Mouse (Mus musculus) C2C12 (cell line): Measurements from ENCODE around the gene Dlgap1.

Experiments
- CEBPB ChIP-seq: IDR thresholded peaks from one replicate; pipeline ENCODE4 v1.6.1; 2011; ENCODE audit warnings: low read depth, mild to moderate bottlenecking, control low read depth, moderate library complexity
- CTCF ChIP-seq: IDR thresholded peaks from one replicate; pipeline ENCODE4 v1.5.1; 2011; ENCODE audit not compliant: control insufficient read depth, insufficient read depth, insufficient read length
- MAX ChIP-seq: IDR thresholded peaks from one replicate; pipeline ENCODE4 v1.6.1; 2011; ENCODE audit warnings: mild to moderate bottlenecking, control low read depth
- MYOD1 ChIP-seq: IDR thresholded peaks from one replicate; pipeline ENCODE4 v1.6.1; 2011; ENCODE audit warnings: low read depth; ENCODE audit not compliant: control insufficient read depth, insufficient read length
- MYOG ChIP-seq: IDR thresholded peaks from one replicate; pipeline ENCODE4 v1.6.1; 2011; ENCODE audit not compliant: control insufficient read depth, insufficient read length; ENCODE audit errors: extremely low read depth
- USF1 ChIP-seq: IDR thresholded peaks from one replicate; pipeline ENCODE4 v1.6.1; 2011; ENCODE audit warnings: low read depth, mild to moderate bottlenecking, control low read depth, moderate library complexity

DNA sequence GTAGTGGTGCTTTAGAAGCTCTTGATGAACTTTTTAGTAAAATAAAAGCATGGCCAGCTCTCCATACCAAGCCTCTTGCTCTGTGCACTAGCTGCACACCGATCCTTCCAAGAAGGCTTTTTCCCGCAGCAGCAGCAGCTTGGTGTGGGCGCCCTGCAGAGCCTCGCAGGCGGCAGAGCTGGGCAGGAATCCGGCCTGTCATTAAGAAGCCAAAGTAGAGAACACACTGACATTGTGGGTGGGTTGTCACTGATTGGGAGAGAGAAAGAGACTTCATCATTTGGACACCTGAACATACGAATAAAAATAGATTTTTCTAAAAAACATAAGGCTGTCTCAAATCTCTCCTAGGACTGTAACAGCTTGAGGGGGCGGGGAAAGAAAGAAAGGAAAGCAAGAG lies 653.6 kb downstream of the Dlgap1 start:
- TF ChIP-seq CTCF (no peak), USF1 (no peak), MAX (no peak), MYOG (no peak), MYOD1 (no peak), CEBPB (no peak)
